Mouse (Mus musculus) adipocyte (in vitro differentiated cells): ENCODE results near the gene Spag9.
A peak's percentile ranks its signal among the peaks of the same experiment; 100 is the strongest.

Source experiments
- DNase-seq: peaks from one replicate; pipeline ENCODE4 v3.0.0-alpha.2; 2016; ENCODE audit warnings: low spot score

The Spag9 gene

DNA sequence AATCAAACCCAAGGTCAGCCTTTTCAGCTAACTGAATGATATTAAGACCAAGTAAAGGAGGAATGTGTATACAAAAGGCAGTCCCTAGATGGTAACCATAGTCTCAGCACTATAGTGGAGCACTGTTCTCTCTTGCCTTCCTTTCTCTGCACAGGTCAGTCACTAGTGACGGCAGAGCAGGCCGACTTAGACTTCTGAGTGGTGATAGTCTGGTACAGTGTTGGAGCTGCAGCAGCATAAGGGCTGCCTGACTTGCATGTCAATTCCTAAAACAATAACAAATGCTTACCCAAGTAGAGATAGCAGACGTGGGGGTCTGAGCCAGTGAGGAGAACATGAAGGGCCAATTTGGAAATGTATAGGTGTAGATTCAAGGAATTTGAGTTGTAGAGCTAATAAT lies 58.3 kb downstream of the Spag9 start:
- DNase-seq, result no peak

GRCm38 (mm10) chr11:94054901-94055300 lies 59.0 kb downstream of the Spag9 start:
- DNase-seq, result no peak

GRCm38 (mm10) chr11:94063941-94064340 lies 68.0 kb downstream of the Spag9 start:
- no peak for DNase-seq

GRCm38 (mm10) chr11:94070455-94070854 lies 74.6 kb downstream of the Spag9 start:
- DNase-seq, result no peak

GRCm38 (mm10) chr11:94073283-94073682 lies 77.4 kb downstream of the Spag9 start:
- peak; percentile 18 for DNase-seq

- peak; percentile 81 for DNase-seq
These were observed 91.1 kb downstream of the Spag9 start for GRCm38 (mm10) chr11:94086966-94087365.

DNA sequence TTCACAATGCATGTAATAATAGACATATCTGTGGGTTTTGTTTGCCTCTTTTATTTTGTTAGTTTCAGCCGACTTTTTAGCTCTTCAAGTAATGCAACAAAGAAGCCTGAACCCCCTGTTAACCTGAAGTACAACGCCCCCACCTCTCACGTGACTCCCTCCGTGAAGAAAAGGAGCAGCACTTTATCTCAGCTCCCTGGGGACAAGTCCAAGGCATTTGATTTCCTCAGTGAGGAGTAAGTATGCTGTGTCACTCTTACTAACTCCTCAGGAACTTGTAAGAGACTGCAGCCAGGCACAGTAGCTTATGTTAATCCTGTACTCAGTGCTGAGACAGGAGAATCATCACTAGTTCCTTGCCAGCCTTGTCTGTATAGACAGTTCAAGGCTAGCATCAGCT lies 94.6 kb downstream of the Spag9 start:
- DNase-seq, result no peak

GRCm38 (mm10) chr11:94097489-94097888 lies 101.6 kb downstream of the Spag9 start:
- DNase-seq, result no peak

DNA sequence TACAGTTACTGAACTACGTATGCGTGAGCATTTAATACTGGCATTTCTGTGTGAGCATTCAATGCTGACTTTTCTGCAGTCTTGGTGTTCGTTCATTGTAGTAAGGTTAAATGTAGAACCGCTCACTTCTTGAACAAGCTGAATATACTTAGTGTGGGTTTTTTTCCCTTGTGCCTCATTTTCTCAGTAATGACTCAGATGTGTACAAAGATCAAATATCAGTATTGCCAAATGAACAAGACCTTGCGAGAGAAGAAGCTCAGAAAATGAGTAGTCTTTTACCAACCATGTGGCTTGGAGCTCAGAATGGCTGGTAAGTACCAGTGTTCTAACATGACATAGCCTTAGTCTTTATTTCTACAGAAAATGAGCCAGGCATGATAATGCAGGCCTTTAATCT lies 102.9 kb downstream of the Spag9 start:
- peak; percentile 47 for DNase-seq

DNA sequence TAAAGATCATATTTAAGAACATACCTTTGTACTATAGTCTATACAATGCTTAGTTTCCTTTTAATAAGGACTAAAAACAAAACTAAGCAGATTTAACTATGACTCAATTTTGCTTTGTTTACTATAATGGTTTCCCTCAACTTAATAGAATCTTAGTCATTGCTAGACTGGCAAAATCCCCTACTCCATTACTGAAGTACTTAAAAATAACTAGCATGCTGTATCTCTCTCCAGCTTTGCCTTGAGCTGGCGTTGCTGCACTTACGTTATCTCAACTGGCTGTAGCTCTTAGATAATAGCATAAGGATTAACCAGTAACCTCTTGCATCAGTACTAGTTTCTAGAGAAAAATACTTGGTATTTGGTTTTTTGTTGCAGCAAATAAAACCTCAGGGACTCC lies 117.9 kb downstream of the Spag9 start:
- DNase-seq, result no peak

DNA sequence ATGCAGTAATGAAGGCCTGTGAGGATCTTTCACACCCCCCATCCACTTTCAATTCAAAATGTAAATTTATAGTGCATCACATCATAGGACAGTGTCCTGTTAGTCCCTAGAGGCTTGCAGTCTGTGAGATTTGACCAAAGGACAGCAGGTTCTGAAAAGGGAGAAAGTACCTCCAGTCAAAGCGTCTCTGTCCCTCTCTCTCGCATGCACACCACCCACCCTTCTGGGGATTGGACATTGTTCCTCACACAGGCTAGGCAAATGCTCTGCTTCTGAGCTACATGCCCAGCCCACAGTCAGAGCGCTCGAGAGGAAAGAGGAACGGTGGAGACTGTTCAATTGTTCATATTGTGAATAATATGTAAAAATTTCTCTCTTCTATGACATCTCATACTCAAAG lies 119.5 kb downstream of the Spag9 start:
- no peak for DNase-seq

GRCm38 (mm10) chr11:94116655-94117054 lies 120.8 kb downstream of the Spag9 start:
- DNase-seq, result no peak

DNA sequence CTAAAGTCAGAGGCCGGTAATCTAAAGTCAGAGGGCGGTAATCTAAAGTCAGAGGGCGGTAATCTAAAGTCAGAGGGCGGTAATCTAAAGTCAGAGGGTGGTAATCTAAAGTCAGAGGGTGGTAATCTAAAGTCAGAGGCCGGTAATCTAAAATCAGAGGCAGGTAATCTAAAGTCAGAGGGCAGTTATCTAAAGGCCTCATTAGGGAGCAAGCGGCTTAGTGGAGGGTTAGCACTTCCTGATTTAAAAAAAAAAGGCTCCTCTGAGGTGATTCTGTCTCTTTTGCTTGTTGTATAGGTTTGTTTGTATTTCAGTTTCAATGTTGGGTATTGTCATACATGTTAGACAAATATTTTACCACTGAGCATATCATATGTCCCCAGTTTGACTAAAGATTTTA lies 121.9 kb downstream of the Spag9 start:
- no peak for DNase-seq

DNA sequence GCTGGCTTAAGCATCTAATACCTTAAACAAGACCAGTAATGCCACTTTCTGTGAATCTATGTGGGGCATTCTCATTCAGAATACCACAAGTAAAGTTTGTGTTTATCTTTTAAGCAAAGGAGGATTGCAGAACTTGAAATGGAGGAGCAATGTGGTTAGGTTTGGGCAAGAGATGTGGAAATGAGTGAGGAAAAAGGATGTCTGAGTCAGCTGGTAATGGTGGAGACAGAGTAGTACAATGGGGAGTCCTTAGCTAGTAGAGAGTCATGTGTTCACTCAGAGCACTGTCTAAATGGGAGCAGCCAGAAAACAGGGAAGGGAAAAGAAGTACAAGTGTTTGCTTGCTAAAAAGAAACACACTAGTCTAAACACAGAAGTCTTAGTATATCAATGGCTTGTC lies 122.7 kb downstream of the Spag9 start:
- no peak for DNase-seq

GRCm38 (mm10) chr11:94120690-94121089 lies 124.8 kb downstream of the Spag9 start:
- DNase-seq, result no peak

DNA sequence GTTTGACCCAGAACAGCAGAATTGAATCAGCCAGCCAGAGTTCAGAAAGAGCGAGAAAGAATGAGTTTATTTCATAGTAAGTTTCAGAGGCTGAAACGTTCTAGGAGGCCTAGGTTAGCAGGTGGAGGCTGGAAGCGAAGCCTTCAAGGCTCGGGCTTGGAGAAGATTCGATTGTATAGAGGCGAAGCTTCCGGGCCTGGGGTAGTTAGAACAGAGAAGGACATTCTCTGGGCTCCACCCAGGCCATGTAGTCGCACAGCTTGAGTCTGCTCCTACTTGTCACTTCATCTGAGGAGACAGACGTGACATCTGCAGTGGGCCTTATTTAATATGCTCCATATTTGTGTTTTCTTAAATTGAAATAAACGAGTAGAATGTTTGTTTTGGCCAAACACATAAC lies 125.6 kb downstream of the Spag9 start:
- DNase-seq, result no peak

DNA sequence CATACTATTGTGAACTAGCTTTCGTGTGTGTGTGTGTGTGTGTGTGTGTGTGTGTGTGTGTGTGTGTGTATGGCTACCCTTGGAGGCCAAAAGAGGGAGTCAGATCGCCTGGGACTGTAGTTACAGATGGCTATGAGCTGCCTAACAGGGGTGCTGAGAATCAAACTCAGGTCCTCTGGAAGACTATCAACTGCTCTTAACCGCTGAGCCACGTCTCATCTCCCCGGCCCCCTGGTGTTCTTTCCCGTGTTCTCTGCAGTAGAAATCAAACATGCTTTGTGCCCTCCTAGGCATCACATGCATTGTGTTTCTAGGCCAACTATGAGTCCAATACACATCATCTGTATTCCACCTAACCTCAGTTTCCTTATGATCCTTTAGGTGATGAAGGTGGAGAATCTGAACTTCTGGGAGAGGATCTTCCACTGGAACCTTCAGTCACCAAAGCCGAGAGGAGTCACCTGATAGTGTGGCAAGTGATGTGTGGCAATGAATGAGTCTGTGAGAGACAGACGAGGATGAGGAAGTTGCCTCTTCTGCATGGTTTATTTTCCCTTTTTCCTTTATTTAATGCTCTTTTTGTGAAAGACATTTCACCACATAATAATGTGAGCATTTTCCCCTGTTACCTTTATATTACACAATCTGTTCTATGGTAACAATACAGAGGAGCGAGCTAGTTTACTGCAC lies 126.6 kb downstream of the Spag9 start:
- no peak for DNase-seq

DNA sequence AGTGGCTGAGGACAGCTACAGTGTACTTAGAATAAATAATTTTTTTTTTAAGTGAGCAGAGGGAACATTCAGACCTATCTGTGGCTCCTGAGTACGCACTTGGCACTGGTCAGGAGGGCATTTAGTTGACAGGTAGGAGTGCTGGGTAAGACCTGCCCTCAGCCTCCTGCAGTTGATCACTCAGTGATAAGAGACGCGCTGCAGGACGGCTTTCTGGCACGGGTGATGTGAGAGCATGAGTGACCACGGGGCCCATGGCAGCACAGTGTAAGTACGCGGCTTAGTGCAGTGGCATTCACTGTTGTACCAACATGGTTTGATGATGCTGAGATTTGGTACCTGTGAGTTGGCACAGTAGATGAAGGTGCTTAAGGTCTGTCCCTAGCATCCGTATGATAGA lies 130.8 kb downstream of the Spag9 start:
- DNase-seq, result no peak

- DNase-seq, result peak; percentile 88
These were observed 132.1 kb downstream of the Spag9 start for GRCm38 (mm10) chr11:94127966-94128365.

DNA sequence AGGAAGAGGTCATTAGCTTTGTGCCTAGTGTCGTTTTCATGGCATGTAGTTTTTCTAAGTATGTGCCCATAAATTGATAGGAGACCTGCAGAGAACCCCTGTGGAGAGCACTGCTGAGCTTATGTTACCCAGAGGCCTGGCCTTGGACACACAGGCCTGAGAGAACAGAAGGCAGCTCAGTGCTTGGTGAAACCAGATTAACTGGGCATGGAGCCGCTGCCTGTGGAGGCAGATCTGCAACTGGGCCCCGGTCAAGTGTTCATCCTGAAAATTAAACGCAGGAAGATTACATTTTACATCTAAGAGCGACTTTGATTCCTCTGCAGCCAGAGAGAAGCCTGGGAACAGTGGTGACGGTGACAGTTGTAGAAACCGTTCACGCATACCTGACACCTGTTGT lies 132.6 kb downstream of the Spag9 start:
- no peak for DNase-seq

GRCm38 (mm10) chr11:94129261-94130059 lies 133.6 kb downstream of the Spag9 start:
- DNase-seq, result peak; percentile 84

DNA sequence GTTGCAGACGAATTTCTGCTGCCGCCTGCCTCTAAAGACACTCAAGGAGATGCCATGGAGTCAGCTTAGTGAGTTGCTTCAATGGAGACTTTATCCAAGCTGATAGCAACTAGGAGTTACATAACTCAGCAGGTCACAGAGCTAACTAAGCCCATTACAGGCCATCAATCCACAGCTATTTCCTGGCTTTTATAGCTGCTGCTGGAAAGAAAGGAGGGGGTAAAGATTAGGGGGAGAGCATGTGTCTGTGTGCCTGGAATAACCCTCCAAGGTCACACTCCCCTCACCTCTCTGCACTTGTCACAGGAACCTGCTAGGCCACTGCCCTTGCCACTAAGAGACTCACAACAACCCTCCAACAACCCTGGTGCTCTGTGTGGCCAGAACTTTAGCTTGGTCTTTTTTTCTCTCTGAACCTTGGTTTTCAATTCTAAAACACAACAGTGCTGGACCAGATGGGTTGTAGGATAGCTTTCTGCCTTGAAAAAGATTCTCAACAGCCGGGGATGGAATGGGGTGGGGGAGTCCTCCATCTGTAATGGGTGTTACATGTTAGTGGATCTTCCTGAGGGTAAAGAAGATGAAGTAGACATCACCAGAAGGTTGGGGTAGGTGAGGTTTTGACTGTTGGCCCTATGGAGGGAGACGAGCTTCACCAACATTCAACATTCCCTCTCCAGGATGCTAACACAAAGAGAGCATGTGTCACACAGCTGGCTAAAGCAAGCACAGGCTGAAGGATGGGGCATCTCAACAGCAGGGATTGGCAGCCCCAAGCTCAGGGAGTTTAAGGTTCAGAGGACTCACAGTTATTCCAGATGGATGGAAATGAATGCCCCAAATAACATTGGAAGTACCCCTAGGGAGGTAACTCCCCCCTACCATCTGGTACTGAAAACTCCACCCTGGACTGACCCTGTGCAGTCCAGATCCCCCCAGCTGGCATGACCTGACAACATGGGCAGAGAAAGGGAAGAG lies 134.5 kb downstream of the Spag9 start:
- no peak for DNase-seq
